Comparison of ENCODE assay signal across 8 mouse cellular contexts in the genomic region with DNA sequence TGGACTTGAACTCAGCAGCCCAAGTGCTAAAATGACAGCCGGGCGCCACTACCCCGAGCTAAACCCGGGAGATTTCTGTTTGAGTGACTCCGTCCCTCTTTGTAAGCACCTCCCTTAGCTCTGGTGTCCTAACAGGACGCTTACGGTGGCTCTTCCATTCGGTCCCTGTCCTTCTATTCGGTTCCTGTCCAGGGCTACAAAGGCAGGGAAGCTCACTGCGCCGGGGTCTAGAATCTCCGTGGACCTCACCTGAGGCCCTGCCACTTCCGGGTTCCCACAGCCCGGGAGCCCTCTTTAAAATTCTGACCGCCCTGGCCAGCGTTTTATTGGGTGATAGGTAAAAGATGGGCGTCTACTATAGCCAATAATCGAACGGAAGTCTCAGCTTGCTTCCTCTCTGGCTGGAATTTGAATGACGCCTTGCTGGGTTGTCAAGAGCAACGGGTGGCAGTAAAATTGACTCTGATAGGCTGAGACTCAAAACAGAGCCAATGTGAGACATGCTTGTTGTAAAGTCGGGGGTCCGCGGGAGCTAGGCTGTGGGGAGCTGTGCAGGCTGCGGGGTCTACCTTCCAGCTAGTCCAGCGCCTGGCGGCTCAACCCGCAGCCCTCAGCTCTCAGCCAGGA. TPM values are rescaled to one million over a fixed set of nuclear protein-coding genes. Genes with fewer than 3 reads are reported as not detected.
DNase-seq lines count a peak whose midpoint lies in the region; ATAC-seq lines count a peak whose summit lies in the region.

Gene Faap24 (minus strand): TSS at position 295 of the 627 bp plus-strand sequence.
Gene Cep89 (plus strand): TSS at position 494 of the 627 bp plus-strand sequence.

- peaks cover 63% of the 10 kb centered on the region for H3K36me3 ChIP-seq in heart, embryonic 13.5 days
- H3K36me3 ChIP-seq in liver, embryonic 12.5 days = peaks cover 63% of the 10 kb centered on the region
- H3K36me3 ChIP-seq in stomach, embryonic 15.5 days = peaks cover 3% of the 10 kb centered on the region; the same call in 1 of the 2 replicates

- H3K4me3 ChIP-seq in brown adipose tissue, adult 24 weeks (ENCODE audit: insufficient read depth, low read depth, low read length) = peak within 1 kb of the TSS; percentile 83
- H3K4me3 ChIP-seq in heart, embryonic 13.5 days = peak within 1 kb of the TSS; percentile 67
- H3K4me3 ChIP-seq in liver, embryonic 12.5 days = peak within 1 kb of the TSS; percentile 82
- peak within 1 kb of the TSS; percentile 71 for H3K4me3 ChIP-seq in stomach, embryonic 15.5 days (replicated peaks)

- H3K9me3 ChIP-seq in heart, embryonic 13.5 days = no peaks in the 10 kb centered on the region
- no peaks in the 10 kb centered on the region for H3K9me3 ChIP-seq in liver, embryonic 12.5 days (replicated peaks)
- no peaks in the 10 kb centered on the region for H3K9me3 ChIP-seq in stomach, embryonic 15.5 days

- ATAC-seq in heart, embryonic 13.5 days (ENCODE audit: extremely low read depth, insufficient number of reproducible peaks, low FRiP score, low TSS enrichment) = peak; percentile 88
- ATAC-seq in liver, embryonic 12.5 days = peak; percentile 93
- peak; percentile 96 for ATAC-seq in stomach, embryonic 15.5 days (ENCODE audit: insufficient read depth, low FRiP score, low read depth)

- H3K9ac ChIP-seq in heart, embryonic 13.5 days = peak within 1 kb of the TSS; percentile 83
- peak within 1 kb of the TSS; percentile 81 for H3K9ac ChIP-seq in liver, embryonic 12.5 days
- H3K9ac ChIP-seq in stomach, embryonic 15.5 days = peak within 1 kb of the TSS; percentile 69

- H3K27me3 ChIP-seq in heart, embryonic 13.5 days (replicated peaks) = no peaks in the 10 kb centered on the region
- no peaks in the 10 kb centered on the region for H3K27me3 ChIP-seq in liver, embryonic 12.5 days (replicated peaks)
- H3K27me3 ChIP-seq in stomach, embryonic 15.5 days (replicated peaks) = no peaks in the 10 kb centered on the region

- H3K27ac ChIP-seq in brown adipose tissue, adult 24 weeks (replicated peaks; ENCODE audit: low read depth, low read length) = no peak within 1 kb of the TSS
- peak within 1 kb of the TSS; percentile 12 for H3K27ac ChIP-seq in heart, embryonic 13.5 days (replicated peaks)
- H3K27ac ChIP-seq in liver, embryonic 12.5 days = peak within 1 kb of the TSS; percentile 76
- peak within 1 kb of the TSS; percentile 12; the same call in 1 of the 2 replicates for H3K27ac ChIP-seq in stomach, embryonic 15.5 days

- H3K4me1 ChIP-seq in brown adipose tissue, adult 24 weeks (ENCODE audit: control insufficient read depth, insufficient read depth, insufficient read length, low read length) = peaks cover 2% of the 10 kb centered on the region; the same call in 1 of the 2 replicates
- H3K4me1 ChIP-seq in heart, embryonic 13.5 days = peaks cover 19% of the 10 kb centered on the region
- H3K4me1 ChIP-seq in liver, embryonic 12.5 days = peaks cover 38% of the 10 kb centered on the region
- peaks cover 16% of the 10 kb centered on the region for H3K4me1 ChIP-seq in stomach, embryonic 15.5 days

- under 1% methylated on average over 28 of the region's 28 CpGs for WGBS in heart, embryonic 13.5 days
- under 1% methylated on average over 28 of the region's 28 CpGs for WGBS in liver, embryonic 12.5 days (ENCODE audit: insufficient replicate concordance)
- WGBS in stomach, embryonic 15.5 days = under 1% methylated on average over 28 of the region's 28 CpGs

- H3K4me2 ChIP-seq in heart, embryonic 13.5 days = peak within 1 kb of the TSS; percentile 90
- peak within 1 kb of the TSS; percentile 86 for H3K4me2 ChIP-seq in liver, embryonic 12.5 days
- peak within 1 kb of the TSS; percentile 85 for H3K4me2 ChIP-seq in stomach, embryonic 15.5 days

- DNase-seq in CD4-positive, CD25-positive, alpha-beta regulatory T cell, adult 2 months (ENCODE audit: low read depth, low spot score) = peak; percentile 95
- peak; percentile 87 for DNase-seq in fat pad, adult 2 months (ENCODE audit: extremely low read depth, low read depth, low spot score)
- DNase-seq in kidney, postnatal 10 days = peak; percentile 90
- peak; percentile 97 to 98 for DNase-seq in natural killer cell, adult 2 months (ENCODE audit: low spot score in 2 of 2)

RNA-seq across cellular contexts. Expression of gene Faap24, which starts in this region (rescaled TPM):
- polyA plus RNA-seq in brown adipose tissue, adult 24 weeks (2012; ENCODE audit: insufficient read depth, insufficient read length, missing spikeins) = 2.6 and 3.3 TPM in 2 replicates
- polyA plus RNA-seq in heart, embryonic 13.5 days (2015; fragmentation: Nextera tagmentation; extraction: Ambion mirVana) = 13.3 and 14.0 TPM in 2 replicates
- 34.4 and 34.7 TPM in 2 replicates for polyA plus RNA-seq in liver, embryonic 12.5 days (2016; fragmentation: Nextera tagmentation; extraction: Ambion mirVana)
- 17.1 and 17.5 TPM in 2 replicates for polyA plus RNA-seq in stomach, embryonic 15.5 days (2015; fragmentation: Nextera tagmentation; extraction: Ambion mirVana)

RNA-seq across cellular contexts. Expression of gene Cep89, which starts in this region (rescaled TPM):
- polyA plus RNA-seq in brown adipose tissue, adult 24 weeks (2012; ENCODE audit: insufficient read depth, insufficient read length, missing spikeins) = 7.0 and 15.1 TPM in 2 replicates
- polyA plus RNA-seq in heart, embryonic 13.5 days (2015; fragmentation: Nextera tagmentation; extraction: Ambion mirVana) = 37.3 and 39.2 TPM in 2 replicates
- polyA plus RNA-seq in liver, embryonic 12.5 days (2016; fragmentation: Nextera tagmentation; extraction: Ambion mirVana) = 25.5 and 25.9 TPM in 2 replicates
- 45.4 and 49.3 TPM in 2 replicates for polyA plus RNA-seq in stomach, embryonic 15.5 days (2015; fragmentation: Nextera tagmentation; extraction: Ambion mirVana)
